Mouse (Mus musculus): ENCODE measurements around the gene Sgcb.

DNA sequence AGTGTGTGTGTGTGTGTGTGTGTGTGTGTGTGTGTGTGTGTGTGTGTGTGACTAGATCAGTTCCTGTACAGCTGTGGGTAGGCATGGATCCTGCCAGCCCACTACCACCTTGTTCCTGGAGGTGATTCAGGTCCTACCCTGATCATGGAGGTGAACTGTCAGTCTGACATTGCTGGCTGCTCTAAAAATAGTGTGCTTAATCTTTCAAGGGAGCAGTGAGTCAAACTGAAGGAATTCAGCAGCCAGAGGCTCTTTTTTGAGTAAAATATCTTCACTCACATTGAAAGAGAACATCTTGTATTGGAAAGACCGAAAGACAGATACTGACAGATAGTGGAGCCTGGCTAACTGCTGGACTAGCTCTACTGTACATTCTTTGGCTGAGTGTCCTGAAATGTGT lies 41.0 kb upstream of the Sgcb start:
- no peak for TF ChIP-seq CTCF (IDR thresholded peaks at IDR 0.05; ENCODE audit: extremely low read depth, insufficient read length, insufficient replicate concordance, low read depth, low read length)
- TF ChIP-seq POLR2A (IDR thresholded peaks at IDR 0.05; ENCODE audit: low read depth, low read length), result no peak
